ENCODE assay signal across 8 mouse cellular contexts in genomic region chr16:90284916-90285315, GRCm38 (mm10). TPM values are rescaled to one million over a fixed set of nuclear protein-coding genes. Genes with fewer than 3 reads are reported as not detected.
DNase-seq lines count a peak whose midpoint lies in the region; ATAC-seq and TF ChIP-seq lines count a peak whose summit lies in the region.

No protein-coding gene starts in this region.

- no peak for TF ChIP-seq RAD21 in MEL (IDR thresholded peaks at IDR 0.05; ENCODE audit: low read depth, low read length)

- DNase-seq in heart, adult 18-20 months: no peak
- DNase-seq in MEL (ENCODE audit: low read depth, low spot score): no peak
- DNase-seq in forebrain, embryonic 14.5 days (ENCODE audit: low spot score): no peak
- DNase-seq in left cerebral cortex, adult 8-10 months (ENCODE audit: low spot score in 2 of 2): no peak
- DNase-seq in B cell, adult 2 months: no peak

- H3K9me3 ChIP-seq in heart, embryonic 13.5 days: no peaks in the 10 kb centered on the region
- H3K9me3 ChIP-seq in MEL (replicated peaks; ENCODE audit: insufficient read depth, low read length): no peaks in the 10 kb centered on the region
- H3K9me3 ChIP-seq in forebrain, embryonic 14.5 days (replicated peaks; ENCODE audit: control insufficient read depth, low read length): no peaks in the 10 kb centered on the region
- no peaks in the 10 kb centered on the region for H3K9me3 ChIP-seq in liver, embryonic 12.5 days (replicated peaks)
- no peaks in the 10 kb centered on the region for H3K9me3 ChIP-seq in stomach, embryonic 14.5 days (ENCODE audit: control insufficient read depth, low read depth, low read length)

- H3K79me2 ChIP-seq in MEL (ENCODE audit: control insufficient read depth, insufficient read depth, low read length, poor library complexity): peaks cover 46% of the 10 kb centered on the region

- peak overlapping the region; percentile 97 for H3K27ac ChIP-seq in heart, embryonic 13.5 days (replicated peaks)
- H3K27ac ChIP-seq in MEL (ENCODE audit: control insufficient read depth, low read depth, low read length): peak overlapping the region; percentile 69
- peak overlapping the region; percentile 21; the same call in 1 of the 2 replicates for H3K27ac ChIP-seq in forebrain, embryonic 14.5 days (ENCODE audit: low read depth, low read length)
- peak overlapping the region; percentile 94 for H3K27ac ChIP-seq in liver, embryonic 12.5 days
- H3K27ac ChIP-seq in stomach, embryonic 14.5 days (ENCODE audit: low read length): peak overlapping the region; percentile 93

- 4% methylated on average over 15 of the region's 15 CpGs for WGBS in heart, embryonic 13.5 days
- WGBS in forebrain, embryonic 14.5 days: 4% methylated on average over 15 of the region's 15 CpGs
- 7% methylated on average over 15 of the region's 15 CpGs for WGBS in liver, embryonic 12.5 days (ENCODE audit: insufficient replicate concordance)
- WGBS in stomach, embryonic 14.5 days: 3% methylated on average over 15 of the region's 15 CpGs

- TF ChIP-seq POLR2A in MEL (IDR thresholded peaks at IDR 0.05; ENCODE audit: control insufficient read depth in 1 of 2, insufficient read depth in 1 of 2, low read depth in 1 of 2, low read length in 2 of 2, poor library complexity in 1 of 2): no peak

- H3K4me3 ChIP-seq in heart, embryonic 13.5 days: peak overlapping the region; percentile 91
- H3K4me3 ChIP-seq in MEL (ENCODE audit: control insufficient read depth in 1 of 2, insufficient read depth in 1 of 2, low read depth in 2 of 2, low read length in 2 of 2): peak overlapping the region; percentile 67 to 68
- peak overlapping the region; percentile 100 for H3K4me3 ChIP-seq in forebrain, embryonic 14.5 days (ENCODE audit: low read depth, low read length)
- peak overlapping the region; percentile 91 for H3K4me3 ChIP-seq in liver, embryonic 12.5 days
- H3K4me3 ChIP-seq in stomach, embryonic 14.5 days (ENCODE audit: low read depth, low read length): peak overlapping the region; percentile 100

- peaks cover 3% of the 10 kb centered on the region; the same call in 1 of the 2 replicates for H3K36me3 ChIP-seq in heart, embryonic 13.5 days
- peaks cover 2 to 21% of the 10 kb centered on the region in 2 experiments; a peak in 2 of 4 replicates for H3K36me3 ChIP-seq in MEL (ENCODE audit: control insufficient read depth in 1 of 2, insufficient read depth in 2 of 2, low read length in 2 of 2)
- H3K36me3 ChIP-seq in forebrain, embryonic 14.5 days (ENCODE audit: control insufficient read depth, insufficient read depth, low read length): no peaks in the 10 kb centered on the region
- H3K36me3 ChIP-seq in liver, embryonic 12.5 days: peaks cover 9% of the 10 kb centered on the region; the same call in 1 of the 2 replicates
- no peaks in the 10 kb centered on the region for H3K36me3 ChIP-seq in stomach, embryonic 14.5 days (ENCODE audit: control insufficient read depth, insufficient read depth, low read length)

- ATAC-seq in heart, embryonic 13.5 days (ENCODE audit: extremely low read depth, insufficient number of reproducible peaks, low FRiP score, low TSS enrichment): no peak
- ATAC-seq in forebrain, embryonic 14.5 days: peak; percentile 4
- ATAC-seq in liver, embryonic 12.5 days: no peak
- no peak for ATAC-seq in stomach, embryonic 14.5 days (ENCODE audit: insufficient number of reproducible peaks, insufficient read depth, low FRiP score, low read depth)

- no peak for TF ChIP-seq EP300 in MEL (IDR thresholded peaks at IDR 0.05; ENCODE audit: low read depth in 1 of 2, low read length in 2 of 2)

- peak overlapping the region; percentile 97 for H3K4me2 ChIP-seq in heart, embryonic 13.5 days
- H3K4me2 ChIP-seq in forebrain, embryonic 14.5 days (ENCODE audit: low read length): peak overlapping the region; percentile 93
- peak overlapping the region; percentile 96 for H3K4me2 ChIP-seq in liver, embryonic 12.5 days
- peak overlapping the region; percentile 67 for H3K4me2 ChIP-seq in stomach, embryonic 14.5 days (replicated peaks; ENCODE audit: low read depth, low read length)

- peaks cover 42% of the 10 kb centered on the region for H3K4me1 ChIP-seq in heart, embryonic 13.5 days
- peaks cover 8 to 25% of the 10 kb centered on the region in 2 experiments; a peak in 3 of 4 replicates for H3K4me1 ChIP-seq in MEL (ENCODE audit: control insufficient read depth in 1 of 2, insufficient read depth in 2 of 2, low read length in 2 of 2)
- H3K4me1 ChIP-seq in forebrain, embryonic 14.5 days (ENCODE audit: control insufficient read depth, insufficient read depth, low read length): peaks cover 20% of the 10 kb centered on the region
- H3K4me1 ChIP-seq in liver, embryonic 12.5 days: peaks cover 49% of the 10 kb centered on the region
- H3K4me1 ChIP-seq in stomach, embryonic 14.5 days (ENCODE audit: control insufficient read depth, insufficient read depth, low read length): peaks cover 30% of the 10 kb centered on the region

- peak overlapping the region; percentile 87 for H3K9ac ChIP-seq in heart, embryonic 13.5 days
- peak overlapping the region; percentile 93 for H3K9ac ChIP-seq in MEL (ENCODE audit: control insufficient read depth, low read depth, low read length, poor library complexity, severe bottlenecking)
- peak overlapping the region; percentile 92 for H3K9ac ChIP-seq in forebrain, embryonic 14.5 days (ENCODE audit: low read length)
- peak overlapping the region; percentile 97 for H3K9ac ChIP-seq in liver, embryonic 12.5 days
- peak overlapping the region; percentile 43 for H3K9ac ChIP-seq in stomach, embryonic 14.5 days (replicated peaks; ENCODE audit: low read depth, low read length)

- no peaks in the 10 kb centered on the region for H3K27me3 ChIP-seq in heart, embryonic 13.5 days (replicated peaks)
- H3K27me3 ChIP-seq in MEL (ENCODE audit: control insufficient read depth in 1 of 2, insufficient read depth in 2 of 2, low read length in 2 of 2): no peaks in the 10 kb centered on the region
- no peaks in the 10 kb centered on the region for H3K27me3 ChIP-seq in forebrain, embryonic 14.5 days (replicated peaks; ENCODE audit: control insufficient read depth, insufficient read depth, low read length)
- H3K27me3 ChIP-seq in liver, embryonic 12.5 days (replicated peaks): no peaks in the 10 kb centered on the region
- no peaks in the 10 kb centered on the region for H3K27me3 ChIP-seq in stomach, embryonic 14.5 days (ENCODE audit: control insufficient read depth, insufficient read depth, low read length)

- TF ChIP-seq CTCF in MEL (IDR thresholded peaks at IDR 0.05 in 2 of 3, conservative IDR thresholded peaks at IDR 0.05 in 1 of 3; ENCODE audit: control insufficient read depth in 1 of 3, insufficient read depth in 1 of 3, low read depth in 2 of 3, low read length in 3 of 3, poor library complexity in 1 of 3, severe bottlenecking in 1 of 3): no peak

TF ChIP-seq in MEL, 35 proteins besides CTCF, POLR2A, EP300 and RAD21:
- TF ChIP-seq CHD1 (IDR thresholded peaks at IDR 0.05; ENCODE audit: low read depth, low read length) (no peak), MAFK (IDR thresholded peaks at IDR 0.05; ENCODE audit: borderline replicate concordance, low read depth, low read length) (no peak), TBP (IDR thresholded peaks at IDR 0.05; ENCODE audit: low read depth, low read length) (peak; percentile 2; the same call in 1 of the 2 replicates)

RNA-seq across cellular contexts. Expression of gene Scaf4, which starts 0.6 kb away (rescaled TPM):
- 15.5 and 16.3 TPM in 2 replicates for polyA plus RNA-seq in heart, embryonic 13.5 days (2015; fragmentation: Nextera tagmentation; extraction: Ambion mirVana)
- total RNA-seq in heart, adult 18-20 months (2021): 10 to 100 TPM; 18.1 to 21.3 TPM
- 12.2 and 12.3 TPM in 2 replicates for total RNA-seq in MEL (2012; rRNA removed)
- 10 to 100 TPM in 1 of 2 experiments, not detected in 1; 56.2 TPM for polyA plus RNA-seq in MEL (2012; ENCODE audit: insufficient read depth in 1 of 2, insufficient read length in 2 of 2, low read depth in 1 of 2, low replicate concordance in 2 of 2, missing spikeins in 1 of 2)
- polyA plus RNA-seq in forebrain, embryonic 14.5 days (2014; fragmentation: Nextera tagmentation; extraction: Ambion mirVana): 13.1 and 18.0 TPM in 2 replicates
- polyA plus RNA-seq in liver, embryonic 12.5 days (2016; fragmentation: Nextera tagmentation; extraction: Ambion mirVana): 21.7 and 21.9 TPM in 2 replicates
- polyA plus RNA-seq in stomach, embryonic 14.5 days (2014; fragmentation: Nextera tagmentation; extraction: Ambion mirVana): 27.1 and 30.0 TPM in 2 replicates
- total RNA-seq in left cerebral cortex, adult 8-10 months (2022): 10 to 100 TPM; 39.0 to 52.6 (median 47.0) TPM

Comparison
In these comparisons a context has a peak if more than half of its experiments do, and no peak if none do; other contexts are left out.
1. H3K27ac ChIP-seq: peak in every context shown above with its lines; median percentile 97 in heart, embryonic 13.5 days; 94 in liver, embryonic 12.5 days; 93 in stomach, embryonic 14.5 days; 69 in MEL; 21 in forebrain, embryonic 14.5 days.
2. H3K9ac ChIP-seq: peak in every context shown above with its lines; median percentile 97 in liver, embryonic 12.5 days; 93 in MEL; 92 in forebrain, embryonic 14.5 days; 87 in heart, embryonic 13.5 days; 43 in stomach, embryonic 14.5 days.